Mouse (Mus musculus) forebrain, embryonic 11.5 days (tissue): Measurements from ENCODE around the gene Zglp1. TPM values are rescaled to one million over a fixed set of nuclear protein-coding genes. Genes with fewer than 3 reads are reported as not detected.
A peak's percentile ranks its signal among the peaks of the same experiment; 100 is the strongest.

Experiments used
- ATAC-seq: fragments of 200-750 bp; cut with Nextera tagmentation; replicated peaks from 2 replicates; pipeline ENCODE4 v1.8.0; 2017; ENCODE audit warnings: moderate TSS enrichment; ENCODE audit not compliant: low FRiP score
- DNase-seq: peaks from one replicate; pipeline ENCODE4 v3.0.0-alpha.2; 2017; ENCODE audit warnings: low spot score
- H3K27ac ChIP-seq: fragments of 300-500 bp; sonication (generic); 2 replicates; pipeline ENCODE4 v1.5.1; 2014; ENCODE audit warnings: low read depth, low read length
- H3K27me3 ChIP-seq: fragments of 300-500 bp; sonication (generic); 2 replicates; pipeline ENCODE4 v1.6.1; 2014; ENCODE audit warnings: mild to moderate bottlenecking, low read length, mixed read lengths; ENCODE audit not compliant: control insufficient read depth, insufficient read depth
- H3K36me3 ChIP-seq: fragments of 300-500 bp; sonication (generic); 2 replicates; pipeline ENCODE4 v1.6.1; 2014; ENCODE audit warnings: mild to moderate bottlenecking, low read length, moderate library complexity, mixed read lengths; ENCODE audit not compliant: control insufficient read depth, insufficient read depth
- H3K4me1 ChIP-seq: fragments of 300-500 bp; sonication (generic); replicated peaks from 2 replicates; pipeline ENCODE4 v1.6.1; 2014; ENCODE audit warnings: low read length, mixed read lengths; ENCODE audit not compliant: control insufficient read depth, insufficient read depth
- H3K4me2 ChIP-seq: fragments of 300-500 bp; sonication (generic); 2 replicates; pipeline ENCODE4 v1.6.1; 2014; ENCODE audit warnings: low read depth, mild to moderate bottlenecking, low read length, moderate library complexity, mixed read lengths; ENCODE audit not compliant: severe bottlenecking
- H3K4me3 ChIP-seq: fragments of 300-500 bp; sonication (generic); 2 replicates; pipeline ENCODE4 v1.5.1; 2014; ENCODE audit warnings: low read depth, low read length
- H3K9ac ChIP-seq: fragments of 300-500 bp; sonication (generic); 2 replicates; pipeline ENCODE4 v1.6.1; 2014; ENCODE audit warnings: low read length
- H3K9me3 ChIP-seq: fragments of 300-500 bp; sonication (generic); 2 replicates; pipeline ENCODE4 v1.6.1; 2016; ENCODE audit warnings: low read length, mixed read lengths; ENCODE audit not compliant: control insufficient read depth
- WGBS: fragments of 180-500 bp; shearing (Covaris S2); extraction: QIAGEN DNeasy Blood & Tissue Kit; methylation state at CpG from one replicate; pipeline ENCODE4 v1.1.7; 2014; 5-methylcytosine and 5-hydroxymethylcytosine counted together
- polyA plus RNA-seq: library from polyadenylated mRNA; unstranded; fragments of >200 nt; fragmentation: Nextera tagmentation; extraction: Ambion mirVana; gene quantifications from 2 replicates; pipeline ENCODE4 v1.2.1, GENCODE M21; 2014

Gene Zglp1
- polyA plus RNA-seq, 1 experiment from 2014 or later = 1.2 TPM

- Histone ChIP-seq H3K27me3 (peaks cover 94% of the 10 kb centered on the region), H3K4me3 (peak overlapping the region; percentile 36), H3K9me3 (no peaks in the 10 kb centered on the region), H3K36me3 (no peaks in the 10 kb centered on the region), H3K9ac (no peak overlapping the region), H3K27ac (no peak overlapping the region), H3K4me2 (peak overlapping the region; percentile 75), H3K4me1 (peaks cover 28% of the 10 kb centered on the region)
- under 1% methylated on average over 34 of the region's 34 CpGs for WGBS
- peak; percentile 85 for DNase-seq
- ATAC-seq = peak; percentile 40
Measured at GRCm38 (mm10) chr9:21033136-21033535, 33.8 kb downstream of the Zglp1 start.

- ATAC-seq (no peak), DNase-seq (no peak)
- Histone ChIP-seq H3K4me1 (peaks cover 25% of the 10 kb centered on the region), H3K27me3 (peaks cover 87% of the 10 kb centered on the region), H3K27ac (no peak overlapping the region), H3K9ac (no peak overlapping the region), H3K4me3 (peak overlapping the region; percentile 38), H3K9me3 (no peaks in the 10 kb centered on the region), H3K36me3 (no peaks in the 10 kb centered on the region), H3K4me2 (peak overlapping the region; percentile 75)
- WGBS = 4% methylated on average over 7 of the region's 7 CpGs
Measured at GRCm38 (mm10) chr9:21032491-21032890, 34.4 kb downstream of the Zglp1 start.

- H3K9me3 ChIP-seq = no peaks in the 10 kb centered on the region
- H3K27ac ChIP-seq = no peak within 1 kb of the TSS
- peaks cover 82% of the 10 kb centered on the region for H3K27me3 ChIP-seq
- peak within 1 kb of the TSS; percentile 85 for H3K4me2 ChIP-seq
- no peaks in the 10 kb centered on the region for H3K36me3 ChIP-seq
- ATAC-seq (no peak), DNase-seq (peak; percentile 59)
- H3K4me3 ChIP-seq = peak within 1 kb of the TSS; percentile 38
- H3K9ac ChIP-seq = peak within 1 kb of the TSS; percentile 12; the same call in 1 of the 2 replicates
- under 1% methylated on average over 35 of the region's 35 CpGs for WGBS
- H3K4me1 ChIP-seq = peaks cover 24% of the 10 kb centered on the region
Measured at GRCm38 (mm10) chr9:21031896-21032351, 35.0 kb downstream of the Zglp1 start, which contains the start of gene Icam5. Gene Icam5 (plus strand): TSS chr9:21032073.

GRCm38 (mm10) chr9:21031251-21031895, 35.5 kb downstream of the Zglp1 start:
- Histone ChIP-seq H3K9ac (0 out of 2 replicates have a peak overlapping the region, but pooled peaks have one; percentile 12), H3K27ac (no peak overlapping the region), H3K27me3 (peaks cover 76% of the 10 kb centered on the region), H3K9me3 (no peaks in the 10 kb centered on the region), H3K36me3 (no peaks in the 10 kb centered on the region), H3K4me3 (peak overlapping the region; percentile 38), H3K4me1 (peaks cover 24% of the 10 kb centered on the region), H3K4me2 (peak overlapping the region; percentile 85)
- DNase-seq (no peak), ATAC-seq (peak; percentile 64)
- under 1% methylated on average over 36 of the region's 36 CpGs for WGBS

- Histone ChIP-seq H3K4me1 (peaks cover 24% of the 10 kb centered on the region), H3K4me3 (peak overlapping the region; percentile 38), H3K4me2 (peak overlapping the region; percentile 85), H3K27ac (no peak overlapping the region), H3K36me3 (no peaks in the 10 kb centered on the region), H3K9ac (no peak overlapping the region), H3K9me3 (no peaks in the 10 kb centered on the region), H3K27me3 (peaks cover 71% of the 10 kb centered on the region)
- DNase-seq (peak; percentile 85), ATAC-seq (peak; percentile 45)
- under 1% methylated on average over 13 of the region's 13 CpGs for WGBS
Measured at GRCm38 (mm10) chr9:21030781-21031250, 36.1 kb downstream of the Zglp1 start.

GRCm38 (mm10) chr9:21030055-21030600, 36.8 kb downstream of the Zglp1 start:
- WGBS = 25% methylated on average over 22 of the region's 22 CpGs
- ATAC-seq = no peak
- no peak overlapping the region for H3K4me2 ChIP-seq
- no peaks in the 10 kb centered on the region for H3K9me3 ChIP-seq
- no peaks in the 10 kb centered on the region for H3K36me3 ChIP-seq
- H3K4me1 ChIP-seq = peaks cover 24% of the 10 kb centered on the region
- no peak overlapping the region for H3K9ac ChIP-seq
- no peak overlapping the region for H3K27ac ChIP-seq
- no peak for DNase-seq
- peaks cover 64% of the 10 kb centered on the region for H3K27me3 ChIP-seq
- no peak overlapping the region for H3K4me3 ChIP-seq

GRCm38 (mm10) chr9:21029291-21030054, 37.4 kb downstream of the Zglp1 start, which contains the start of gene Icam4:
Gene Icam4 (plus strand): TSS chr9:21029373.
- DNase-seq = peak; percentile 88
- 2% methylated on average over 37 of the region's 37 CpGs for WGBS
- no peaks in the 10 kb centered on the region for H3K9me3 ChIP-seq
- peak within 1 kb of the TSS; percentile 51; the same call in 1 of the 2 replicates for H3K9ac ChIP-seq
- no peak within 1 kb of the TSS for H3K27ac ChIP-seq
- peaks cover 57% of the 10 kb centered on the region for H3K27me3 ChIP-seq
- 0 out of 2 replicates have a peak, but pooled peaks have one; percentile 17 for ATAC-seq
- no peaks in the 10 kb centered on the region for H3K36me3 ChIP-seq
- peak within 1 kb of the TSS; percentile 51 for H3K4me2 ChIP-seq
- peaks cover 22% of the 10 kb centered on the region for H3K4me1 ChIP-seq
- peak within 1 kb of the TSS; percentile 25 for H3K4me3 ChIP-seq

GRCm38 (mm10) chr9:21028560-21029110, 38.3 kb downstream of the Zglp1 start:
- Histone ChIP-seq H3K4me2 (no peak overlapping the region; the same call in 1 of the 2 replicates), H3K9me3 (no peaks in the 10 kb centered on the region), H3K4me3 (no peak overlapping the region), H3K27me3 (peaks cover 50% of the 10 kb centered on the region), H3K4me1 (peaks cover 22% of the 10 kb centered on the region), H3K9ac (no peak overlapping the region), H3K36me3 (no peaks in the 10 kb centered on the region), H3K27ac (no peak overlapping the region)
- ATAC-seq = no peak
- DNase-seq = no peak
- WGBS = 62% methylated on average over 6 of the region's 6 CpGs
